Mouse (Mus musculus) myocyte (in vitro differentiated cells): Measurements from ENCODE around the gene Alpk1.

Source experiments
- CEBPB ChIP-seq: IDR thresholded peaks from 2 replicates; pipeline ENCODE4 v1.6.1; 2011; ENCODE audit warnings: mild to moderate bottlenecking, moderate library complexity; ENCODE audit not compliant: poor library complexity, insufficient read depth, severe bottlenecking
- E2F4 ChIP-seq: IDR thresholded peaks from one replicate; pipeline ENCODE4 v1.6.1; 2011; ENCODE audit warnings: mild to moderate bottlenecking, control low read depth, moderate library complexity; ENCODE audit not compliant: insufficient read depth
- MAX ChIP-seq: IDR thresholded peaks from one replicate; pipeline ENCODE4 v1.6.1; 2011; ENCODE audit warnings: low read depth, mild to moderate bottlenecking, control low read depth
- MYOG ChIP-seq, 3 experiments: IDR thresholded peaks; one replicate each; pipeline ENCODE4 v1.6.1; 2011; ENCODE audit warnings: control low read depth in 2 of 3, low read depth in 2 of 3, mild to moderate bottlenecking in 2 of 3; ENCODE audit not compliant: insufficient read length in 2 of 3, control insufficient read depth in 1 of 3, insufficient read depth in 1 of 3
- POLR2A ChIP-seq: IDR thresholded peaks from one replicate; pipeline ENCODE4 v1.6.1; 2011; ENCODE audit warnings: low read depth, mild to moderate bottlenecking, control low read depth, moderate library complexity; ENCODE audit not compliant: insufficient read length
- POLR2AphosphoS2 ChIP-seq: IDR thresholded peaks from one replicate; pipeline ENCODE4 v1.6.1; 2011; ENCODE audit warnings: low read depth, control low read depth; ENCODE audit not compliant: insufficient read length
- REST ChIP-seq: IDR thresholded peaks from one replicate; pipeline ENCODE4 v1.6.1; 2011; ENCODE audit warnings: mild to moderate bottlenecking, control low read depth, moderate library complexity; ENCODE audit not compliant: insufficient read depth, insufficient read length
- SRF ChIP-seq: IDR thresholded peaks from one replicate; pipeline ENCODE4 v1.6.1; 2011; ENCODE audit warnings: low read depth; ENCODE audit not compliant: control insufficient read depth, insufficient read length
- TCF12 ChIP-seq: IDR thresholded peaks from one replicate; pipeline ENCODE4 v1.6.1; 2011; ENCODE audit warnings: mild to moderate bottlenecking, control low read depth; ENCODE audit not compliant: poor library complexity, insufficient read depth, severe bottlenecking
- TCF3 ChIP-seq: IDR thresholded peaks from one replicate; pipeline ENCODE4 v1.6.1; 2011; ENCODE audit warnings: low read depth, control low read depth; ENCODE audit not compliant: insufficient read length
- USF1 ChIP-seq: IDR thresholded peaks from one replicate; pipeline ENCODE4 v1.6.1; 2011; ENCODE audit warnings: low read depth, mild to moderate bottlenecking, control low read depth, moderate library complexity

DNA sequence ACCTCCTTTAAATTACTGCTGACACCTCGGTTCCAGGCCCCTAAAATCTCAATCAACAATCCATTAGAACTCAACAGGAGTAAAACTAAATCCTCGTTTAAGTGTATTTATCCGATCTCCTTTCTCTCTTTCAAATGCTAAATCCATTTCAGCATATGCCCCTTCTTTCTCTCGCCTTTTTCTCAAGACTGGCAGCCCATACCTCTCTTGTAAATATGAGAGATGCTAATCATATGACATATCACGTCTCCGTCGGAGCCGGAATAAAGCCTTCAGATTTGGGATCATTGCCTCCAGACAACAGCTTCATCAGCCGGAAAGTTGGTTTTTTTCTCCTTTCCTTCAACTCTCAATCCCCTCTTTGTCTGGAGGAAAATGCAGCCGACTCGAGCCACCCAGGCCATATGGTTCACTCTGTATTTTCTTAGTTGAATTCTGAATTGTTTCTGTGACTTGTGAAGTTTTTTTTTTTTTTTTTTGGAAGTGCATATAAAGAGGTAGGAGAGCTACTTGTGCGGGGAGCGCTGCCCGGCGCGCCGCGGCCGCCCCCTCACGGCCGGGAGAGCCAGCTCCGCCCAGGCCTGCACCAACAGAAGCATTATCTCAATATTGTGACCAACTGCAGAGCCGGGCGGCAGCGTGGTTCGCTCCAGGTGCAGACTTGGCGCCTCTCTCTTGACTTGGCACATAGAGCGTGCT lies 154.5 kb downstream of the Alpk1 start:
- TF ChIP-seq MYOG (IDR thresholded peaks at IDR 0.05; ENCODE audit: control insufficient read depth in 1 of 3, insufficient read depth in 1 of 3, insufficient read length in 2 of 3, low read depth in 2 of 3) = no peak
- TF ChIP-seq POLR2A = no peak
- TF ChIP-seq POLR2AphosphoS2 = no peak
- no peak for TF ChIP-seq REST
- no peak for TF ChIP-seq USF1
- TF ChIP-seq SRF = no peak
- no peak for TF ChIP-seq TCF12
- no peak for TF ChIP-seq CEBPB
- no peak for TF ChIP-seq MAX
- TF ChIP-seq TCF3 = no peak
- no peak for TF ChIP-seq E2F4
